Mouse (Mus musculus): ENCODE measurements around the gene Tmem178. TPM values are rescaled to one million over a fixed set of nuclear protein-coding genes. Genes with fewer than 3 reads are reported as not detected.

Gene Tmem178
- polyA plus RNA-seq, 2 experiments = 8.1 to 8.9 TPM

DNA sequence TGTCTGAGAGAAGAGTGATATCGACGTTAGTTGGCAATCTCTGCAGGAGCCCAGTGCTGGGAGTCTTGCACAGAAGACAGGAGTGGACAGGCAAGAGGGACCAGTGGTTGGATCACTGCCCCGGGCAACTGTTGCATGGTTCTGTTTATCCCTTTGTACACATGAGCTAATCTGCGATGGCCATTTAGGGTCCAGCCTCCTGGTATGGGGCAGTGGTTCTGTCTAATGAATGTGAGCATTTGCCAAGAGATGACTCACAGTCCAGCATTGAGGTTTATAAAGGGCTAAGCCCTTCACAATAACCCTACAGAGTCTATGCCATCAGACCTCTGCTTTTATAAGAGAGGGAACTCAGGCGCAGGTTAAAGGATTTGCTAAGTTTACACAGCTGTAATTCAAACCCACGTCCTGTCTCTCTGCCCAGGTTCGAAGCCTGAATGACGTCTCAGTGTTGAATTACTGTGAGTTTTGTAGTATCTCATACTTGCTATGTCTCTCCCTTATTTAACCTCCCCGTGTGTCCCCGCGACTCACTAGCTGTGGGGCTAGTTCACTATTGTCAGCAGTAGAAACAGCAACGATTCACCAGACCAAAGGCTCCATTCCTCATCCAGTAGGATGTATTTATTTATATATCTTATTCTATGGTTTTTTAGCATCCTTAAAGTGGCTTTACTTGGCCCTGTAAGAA lies 37.4 kb downstream of the Tmem178 start:
- DNase-seq (ENCODE audit: low spot score) = no peak
- no peak overlapping the region for H3K4me3 ChIP-seq (replicated peaks; ENCODE audit: low read length)
- H3K27ac ChIP-seq (replicated peaks; ENCODE audit: low read depth, low read length) = no peak overlapping the region
- no peaks in the 10 kb centered on the region for H3K36me3 ChIP-seq (ENCODE audit: control insufficient read depth, insufficient read depth, low read length)
- no peak overlapping the region for H3K9ac ChIP-seq (ENCODE audit: low read depth, low read length, severe bottlenecking)
- no peaks in the 10 kb centered on the region for H3K9me3 ChIP-seq (ENCODE audit: control insufficient read depth, low read length)
- WGBS = 60% methylated on average over 12 of the region's 12 CpGs
- TF ChIP-seq POLR2A (IDR thresholded peaks at IDR 0.05; ENCODE audit: borderline replicate concordance, extremely low read depth, insufficient read depth, insufficient read length) = no peak
- ATAC-seq (ENCODE audit: low FRiP score, low read depth) = no peak; the same call in 1 of the 2 replicates
- 0 out of 2 replicates have a peak, but pooled peaks cover 7% of the 10 kb centered on the region for H3K4me1 ChIP-seq (ENCODE audit: control insufficient read depth, insufficient read depth, low read length)
- H3K27me3 ChIP-seq (ENCODE audit: control insufficient read depth, insufficient read depth, low read length) = no peaks in the 10 kb centered on the region
- no peak overlapping the region for H3K4me2 ChIP-seq (replicated peaks; ENCODE audit: low read depth, low read length, severe bottlenecking)

DNA sequence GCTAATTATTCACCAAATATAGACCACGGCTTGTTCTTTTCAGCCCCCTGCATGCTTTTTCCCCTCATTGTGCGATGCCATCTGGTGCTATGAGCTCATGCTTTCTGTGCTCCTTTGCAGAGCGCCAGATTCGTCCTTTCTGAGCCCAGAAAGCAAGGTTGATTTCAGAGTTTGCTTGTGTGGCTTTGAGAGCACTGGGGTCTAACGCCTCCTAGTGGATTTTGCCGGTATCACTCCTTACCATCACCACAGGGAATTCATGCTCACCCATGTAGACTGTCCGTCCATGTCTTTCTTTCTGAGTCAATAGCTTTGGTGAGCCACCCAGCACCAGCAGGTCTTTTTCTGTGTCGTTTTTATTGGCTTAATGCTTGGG lies 38.0 kb downstream of the Tmem178 start:
- ATAC-seq (ENCODE audit: low FRiP score, low read depth) = peak; percentile 73; the same call in 1 of the 2 replicates

DNA sequence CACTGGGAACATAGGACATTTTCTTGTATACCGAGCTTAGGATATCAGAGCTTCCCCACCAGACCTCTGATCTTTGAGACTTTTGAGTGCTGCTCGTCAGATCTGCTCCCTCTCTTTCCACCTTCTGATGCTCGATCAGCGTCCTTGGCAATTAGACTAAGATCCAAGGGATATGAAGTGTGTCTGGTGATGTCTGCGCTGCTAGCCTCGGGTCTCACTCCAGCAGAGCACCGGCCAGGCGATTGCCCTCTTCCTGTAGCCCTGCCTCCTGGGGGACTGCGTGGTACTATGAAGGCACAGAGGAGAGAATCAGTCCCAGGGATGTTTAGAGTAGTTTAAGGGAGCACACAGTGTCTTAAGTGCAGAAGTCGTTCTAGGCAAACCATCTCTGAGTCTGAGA lies 38.5 kb downstream of the Tmem178 start:
- Histone ChIP-seq H3K4me2 (replicated peaks; ENCODE audit: low read depth, low read length, severe bottlenecking) (no peak overlapping the region), H3K27ac (replicated peaks; ENCODE audit: low read depth, low read length) (no peak overlapping the region), H3K9ac (ENCODE audit: low read depth, low read length, severe bottlenecking) (no peak overlapping the region), H3K4me3 (replicated peaks; ENCODE audit: low read length) (no peak overlapping the region), H3K36me3 (ENCODE audit: control insufficient read depth, insufficient read depth, low read length) (no peaks in the 10 kb centered on the region), H3K9me3 (ENCODE audit: control insufficient read depth, low read length) (no peaks in the 10 kb centered on the region), H3K4me1 (ENCODE audit: control insufficient read depth, insufficient read depth, low read length) (0 out of 2 replicates have a peak, but pooled peaks cover 7% of the 10 kb centered on the region), H3K27me3 (ENCODE audit: control insufficient read depth, insufficient read depth, low read length) (no peaks in the 10 kb centered on the region)
- no peak for TF ChIP-seq POLR2A (IDR thresholded peaks at IDR 0.05; ENCODE audit: borderline replicate concordance, extremely low read depth, insufficient read depth, insufficient read length)
- WGBS = 69% methylated on average over 10 of the region's 10 CpGs
- no peak for ATAC-seq (ENCODE audit: low FRiP score, low read depth)
- DNase-seq (ENCODE audit: low spot score) = no peak

More for the DNA sequence above, 38.0 kb downstream of the Tmem178 start:
- TF ChIP-seq POLR2A (IDR thresholded peaks at IDR 0.05; ENCODE audit: borderline replicate concordance, extremely low read depth, insufficient read depth, insufficient read length) = no peak
- H3K27ac ChIP-seq (replicated peaks; ENCODE audit: low read depth, low read length) = no peak overlapping the region
- H3K4me2 ChIP-seq (replicated peaks; ENCODE audit: low read depth, low read length, severe bottlenecking) = no peak overlapping the region
- H3K4me3 ChIP-seq (replicated peaks; ENCODE audit: low read length) = no peak overlapping the region
- WGBS = 8% methylated on average over 8 of the region's 8 CpGs
- no peaks in the 10 kb centered on the region for H3K27me3 ChIP-seq (ENCODE audit: control insufficient read depth, insufficient read depth, low read length)
- H3K4me1 ChIP-seq (ENCODE audit: control insufficient read depth, insufficient read depth, low read length) = 0 out of 2 replicates have a peak, but pooled peaks cover 7% of the 10 kb centered on the region
- peak; percentile 78 for DNase-seq (ENCODE audit: low spot score)
- H3K36me3 ChIP-seq (ENCODE audit: control insufficient read depth, insufficient read depth, low read length) = no peaks in the 10 kb centered on the region
- no peaks in the 10 kb centered on the region for H3K9me3 ChIP-seq (ENCODE audit: control insufficient read depth, low read length)
- no peak overlapping the region for H3K9ac ChIP-seq (ENCODE audit: low read depth, low read length, severe bottlenecking)

DNA sequence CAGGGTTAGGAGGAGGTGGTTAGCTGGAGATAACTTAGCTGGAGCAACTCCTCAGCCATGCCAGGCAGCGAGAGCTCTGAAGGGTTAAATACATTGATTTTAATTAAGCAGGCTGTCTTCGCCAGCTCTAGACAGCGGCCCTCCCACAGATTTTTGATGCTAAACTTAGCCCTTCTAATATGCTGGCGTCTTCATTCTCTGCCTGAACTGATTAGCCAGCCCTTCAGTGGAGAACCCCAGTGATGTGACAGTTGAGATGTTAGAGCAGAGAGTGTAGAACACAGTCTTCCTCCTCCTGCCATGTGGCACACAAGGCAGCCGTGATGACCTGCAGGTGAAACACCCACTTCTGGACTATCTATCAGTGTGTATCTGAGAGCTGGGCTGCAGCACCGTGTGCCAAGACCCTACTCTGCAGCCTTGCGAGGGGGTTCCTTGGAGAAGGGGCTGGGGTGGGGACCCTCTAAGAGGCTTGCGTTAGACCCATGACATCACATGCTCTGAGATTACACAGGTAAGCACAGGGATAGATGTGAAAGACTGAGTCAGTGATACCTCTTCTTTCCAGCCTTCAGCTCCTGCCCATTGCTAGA lies 47.2 kb downstream of the Tmem178 start:
- no peaks in the 10 kb centered on the region for H3K4me1 ChIP-seq (ENCODE audit: control insufficient read depth, insufficient read depth, low read length)
- TF ChIP-seq POLR2A (IDR thresholded peaks at IDR 0.05; ENCODE audit: borderline replicate concordance, extremely low read depth, insufficient read depth, insufficient read length) = no peak
- H3K27ac ChIP-seq (replicated peaks; ENCODE audit: low read depth, low read length) = no peak overlapping the region
- no peak overlapping the region for H3K4me3 ChIP-seq (replicated peaks; ENCODE audit: low read length)
- no peak overlapping the region for H3K4me2 ChIP-seq (replicated peaks; ENCODE audit: low read depth, low read length, severe bottlenecking)
- no peak for ATAC-seq (ENCODE audit: low FRiP score, low read depth)
- DNase-seq (ENCODE audit: low spot score) = no peak
- no peak overlapping the region for H3K9ac ChIP-seq (ENCODE audit: low read depth, low read length, severe bottlenecking)
- no peaks in the 10 kb centered on the region for H3K36me3 ChIP-seq (ENCODE audit: control insufficient read depth, insufficient read depth, low read length)
- no peaks in the 10 kb centered on the region for H3K27me3 ChIP-seq (ENCODE audit: control insufficient read depth, insufficient read depth, low read length)
- 68% methylated on average over 8 of the region's 8 CpGs for WGBS
- no peaks in the 10 kb centered on the region for H3K9me3 ChIP-seq (ENCODE audit: control insufficient read depth, low read length)

DNA sequence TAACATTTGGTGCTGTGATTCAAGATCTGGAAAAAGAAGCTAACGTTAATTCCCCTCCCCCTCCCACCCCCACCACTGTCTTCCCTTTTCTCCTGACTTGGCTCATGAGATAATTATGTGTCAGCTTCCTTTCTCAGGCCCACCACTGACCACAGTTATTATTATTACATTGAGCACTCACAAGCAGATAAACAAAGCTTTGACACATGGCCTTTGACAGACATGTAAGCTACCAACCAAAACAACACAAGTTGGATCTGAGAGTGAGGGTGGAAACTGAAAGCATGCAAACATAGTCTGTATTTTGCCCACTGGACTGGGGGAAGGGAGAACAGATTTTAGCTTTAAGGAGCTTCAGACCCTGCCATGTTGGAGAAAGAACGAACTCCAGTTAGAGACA lies 52.8 kb downstream of the Tmem178 start:
- H3K9ac ChIP-seq (ENCODE audit: low read depth, low read length, severe bottlenecking) = no peak overlapping the region
- no peak for DNase-seq (ENCODE audit: low spot score)
- H3K36me3 ChIP-seq (ENCODE audit: control insufficient read depth, insufficient read depth, low read length) = no peaks in the 10 kb centered on the region
- H3K9me3 ChIP-seq (ENCODE audit: control insufficient read depth, low read length) = no peaks in the 10 kb centered on the region
- 77% methylated on average over 2 of the region's 2 CpGs for WGBS
- TF ChIP-seq POLR2A (IDR thresholded peaks at IDR 0.05; ENCODE audit: borderline replicate concordance, extremely low read depth, insufficient read depth, insufficient read length) = no peak
- H3K4me2 ChIP-seq (replicated peaks; ENCODE audit: low read depth, low read length, severe bottlenecking) = no peak overlapping the region
- H3K4me1 ChIP-seq (ENCODE audit: control insufficient read depth, insufficient read depth, low read length) = no peaks in the 10 kb centered on the region; the same call in 1 of the 2 replicates
- H3K27me3 ChIP-seq (ENCODE audit: control insufficient read depth, insufficient read depth, low read length) = no peaks in the 10 kb centered on the region
- H3K4me3 ChIP-seq (replicated peaks; ENCODE audit: low read length) = no peak overlapping the region
- no peak for ATAC-seq (ENCODE audit: low FRiP score, low read depth)
- no peak overlapping the region for H3K27ac ChIP-seq (replicated peaks; ENCODE audit: low read depth, low read length)
